Mouse (Mus musculus) intestine, embryonic 16.5 days (tissue): ENCODE measurements around the gene A830018L16Rik. TPM values are rescaled to one million over a fixed set of nuclear protein-coding genes. Genes with fewer than 3 reads are reported as not detected.

ENCODE experiments used
- ATAC-seq: fragments of 200-750 bp; cut with Nextera tagmentation; 2 replicates; pipeline ENCODE4 v1.8.0; 2017; ENCODE audit warnings: moderate TSS enrichment, moderate library complexity
- H3K27ac ChIP-seq: fragments of 300-500 bp; sonication (generic); 2 replicates; pipeline ENCODE4 v1.5.1; 2014; ENCODE audit warnings: mild to moderate bottlenecking, low read length
- H3K27me3 ChIP-seq: fragments of 300-500 bp; sonication (generic); replicated peaks from 2 replicates; pipeline ENCODE4 v1.6.1; 2014; ENCODE audit warnings: low read length, control low read depth, mixed read lengths; ENCODE audit not compliant: control insufficient read depth, insufficient read depth
- H3K36me3 ChIP-seq: fragments of 300-500 bp; sonication (generic); 2 replicates; pipeline ENCODE4 v1.6.1; 2014; ENCODE audit warnings: low read length, control low read depth; ENCODE audit not compliant: control insufficient read depth, insufficient read depth
- H3K4me1 ChIP-seq: fragments of 300-500 bp; sonication (generic); 2 replicates; pipeline ENCODE4 v1.6.1; 2014; ENCODE audit warnings: low read length, control low read depth, mixed read lengths; ENCODE audit not compliant: control insufficient read depth, insufficient read depth
- H3K4me2 ChIP-seq: fragments of 300-500 bp; sonication (generic); 2 replicates; pipeline ENCODE4 v1.6.1; 2014; ENCODE audit warnings: low read depth, low read length, control low read depth
- H3K4me3 ChIP-seq: fragments of 300-500 bp; sonication (generic); 2 replicates; pipeline ENCODE4 v1.5.1; 2014; ENCODE audit warnings: mild to moderate bottlenecking, low read length
- H3K9ac ChIP-seq: fragments of 300-500 bp; sonication (generic); 2 replicates; pipeline ENCODE4 v1.6.1; 2014; ENCODE audit warnings: low read depth, low read length
- H3K9me3 ChIP-seq: fragments of 300-500 bp; sonication (generic); 2 replicates; pipeline ENCODE4 v1.6.1; 2016; ENCODE audit warnings: low read length, control low read depth; ENCODE audit not compliant: control insufficient read depth
- WGBS: fragments of 180-500 bp; shearing (Covaris S2); extraction: QIAGEN DNeasy Blood & Tissue Kit; methylation state at CpG from one replicate; pipeline ENCODE4 v1.1.7; 2014; 5-methylcytosine and 5-hydroxymethylcytosine counted together
- polyA plus RNA-seq: library from polyadenylated mRNA; unstranded; fragments of >200 nt; fragmentation: Nextera tagmentation; extraction: Ambion mirVana; gene quantifications from 2 replicates; pipeline ENCODE4 v1.2.1, GENCODE M21; 2015

The A830018L16Rik gene
- polyA plus RNA-seq, 1 experiment from 2014 or later = 3.7 TPM

DNA sequence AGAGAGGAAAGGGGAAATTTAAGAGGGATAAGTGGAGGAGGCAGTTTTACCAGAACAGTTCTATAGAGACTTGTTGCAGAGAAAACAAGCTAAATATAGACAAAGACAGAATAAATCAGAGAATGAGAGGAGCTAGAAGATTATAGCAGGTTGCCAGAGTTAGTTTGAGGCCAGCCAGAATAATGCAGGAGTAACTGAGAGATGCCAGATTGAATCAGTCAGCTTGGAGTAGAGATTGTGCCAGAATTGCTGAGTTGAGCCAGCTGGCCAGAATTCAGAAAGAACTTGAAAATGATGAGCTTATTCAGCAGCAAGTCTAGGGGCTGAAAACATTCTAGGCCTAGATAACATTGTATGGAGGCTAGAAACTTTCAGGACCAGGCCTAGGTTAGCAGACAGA, 502.0 kb downstream of the A830018L16Rik start:
- H3K9ac ChIP-seq = no peak overlapping the region
- no peaks in the 10 kb centered on the region for H3K4me1 ChIP-seq
- no peak overlapping the region for H3K4me3 ChIP-seq
- H3K36me3 ChIP-seq = no peaks in the 10 kb centered on the region
- no peak overlapping the region for H3K4me2 ChIP-seq
- no peak overlapping the region for H3K27ac ChIP-seq
- H3K27me3 ChIP-seq = no peaks in the 10 kb centered on the region
- peaks cover 3% of the 10 kb centered on the region; the same call in 1 of the 2 replicates for H3K9me3 ChIP-seq
- no peak for ATAC-seq

DNA sequence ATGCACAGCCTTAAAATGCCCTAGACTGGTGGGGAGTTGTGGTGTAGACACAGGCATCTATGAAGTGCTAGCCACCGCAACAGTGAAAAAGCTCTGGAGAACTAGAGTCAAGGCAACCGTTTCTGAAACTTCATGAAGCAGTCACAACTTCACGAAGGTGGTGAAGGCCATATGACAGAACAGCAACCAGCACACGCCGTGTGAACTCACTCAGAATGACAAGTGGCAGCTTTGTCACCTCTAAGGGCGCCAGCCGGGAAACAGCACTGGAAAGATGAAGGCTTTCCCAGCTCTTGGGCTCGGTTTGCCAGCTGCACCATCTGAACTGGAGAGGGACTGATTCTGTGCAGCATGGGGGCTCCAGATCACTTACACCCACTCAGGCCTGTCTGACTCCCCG, 523.1 kb downstream of the A830018L16Rik start:
- 73% methylated on average over 9 of the region's 9 CpGs for WGBS
- Histone ChIP-seq H3K4me2 (no peak overlapping the region), H3K27ac (no peak overlapping the region), H3K9ac (no peak overlapping the region), H3K4me3 (no peak overlapping the region), H3K36me3 (no peaks in the 10 kb centered on the region), H3K9me3 (no peaks in the 10 kb centered on the region), H3K4me1 (no peaks in the 10 kb centered on the region), H3K27me3 (no peaks in the 10 kb centered on the region)
- no peak for ATAC-seq

DNA sequence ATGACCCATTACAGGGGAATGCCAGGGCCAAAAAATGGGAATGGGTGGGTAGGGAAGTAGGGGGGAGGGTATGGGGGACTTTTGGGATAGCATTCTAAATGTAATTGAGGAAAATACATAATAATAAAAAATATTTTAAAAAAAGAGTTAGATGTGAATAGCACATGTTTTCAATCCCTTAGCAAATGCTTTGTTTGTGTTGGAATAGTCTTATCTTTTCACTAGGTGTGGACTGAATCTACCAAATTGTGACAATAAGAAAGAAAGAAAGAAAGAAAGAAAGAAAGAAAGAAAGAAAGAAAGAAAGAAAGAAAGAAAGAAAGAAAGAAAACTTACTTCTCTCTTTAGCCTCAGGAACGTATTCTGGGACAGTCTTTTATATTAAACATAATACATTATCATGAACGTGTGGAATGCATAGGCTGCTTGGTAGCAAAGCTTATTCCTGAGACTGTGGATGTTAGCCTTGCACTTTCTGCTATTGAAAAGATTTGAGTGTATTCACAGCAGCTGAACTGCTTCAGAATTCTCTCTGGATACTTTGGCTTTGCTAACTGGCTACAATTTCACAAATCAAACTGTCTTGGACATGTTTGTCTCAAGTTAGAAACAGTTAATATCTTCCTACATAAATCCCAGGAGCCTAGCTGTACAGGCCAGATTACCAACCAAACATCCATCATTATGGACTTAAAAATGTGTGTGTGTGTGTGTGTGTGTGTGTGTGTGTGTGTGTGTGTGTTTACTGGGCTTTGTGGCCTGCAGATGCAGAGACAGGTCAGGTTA, 545.7 kb downstream of the A830018L16Rik start:
- Histone ChIP-seq H3K9ac (no peak overlapping the region), H3K9me3 (no peaks in the 10 kb centered on the region), H3K36me3 (no peaks in the 10 kb centered on the region), H3K4me3 (no peak overlapping the region), H3K27me3 (no peaks in the 10 kb centered on the region), H3K27ac (no peak overlapping the region; the same call in 1 of the 2 replicates), H3K4me1 (no peaks in the 10 kb centered on the region), H3K4me2 (no peak overlapping the region)
- peak; percentile 48; the same call in 1 of the 2 replicates for ATAC-seq
- WGBS = 64% methylated on average over 2 of the region's 2 CpGs

DNA sequence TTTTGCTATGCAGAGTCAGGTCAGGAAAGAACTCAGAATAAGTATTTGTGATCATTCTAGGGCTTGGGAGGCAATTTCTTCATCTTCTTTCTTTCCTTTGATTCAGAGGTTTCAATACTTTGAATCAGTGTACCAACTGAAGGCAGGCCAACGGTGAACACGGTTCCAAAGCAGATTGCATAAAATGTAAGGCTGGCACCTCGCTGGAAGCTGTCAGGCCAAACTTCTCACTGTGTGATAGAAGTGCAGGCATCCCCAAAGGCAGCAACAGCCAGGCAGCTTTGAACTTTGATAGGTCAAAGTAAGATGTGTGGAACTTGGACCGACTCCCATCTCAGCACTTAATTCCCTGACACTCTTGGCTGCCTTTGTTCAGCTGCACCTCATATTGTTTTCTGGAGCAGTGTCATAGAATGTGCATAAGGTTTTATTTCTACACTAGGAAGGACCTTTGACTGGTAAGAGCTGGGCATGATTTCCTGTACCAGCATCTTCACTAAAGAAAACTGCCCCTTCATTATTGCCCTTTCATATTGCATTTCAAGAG, 568.8 kb downstream of the A830018L16Rik start:
- no peaks in the 10 kb centered on the region for H3K36me3 ChIP-seq
- H3K4me1 ChIP-seq = no peaks in the 10 kb centered on the region
- H3K9me3 ChIP-seq = no peaks in the 10 kb centered on the region
- no peaks in the 10 kb centered on the region for H3K27me3 ChIP-seq
- H3K9ac ChIP-seq = no peak overlapping the region
- WGBS = 84% methylated on average over 4 of the region's 4 CpGs
- H3K4me3 ChIP-seq = no peak overlapping the region
- no peak overlapping the region for H3K27ac ChIP-seq
- H3K4me2 ChIP-seq = no peak overlapping the region
- ATAC-seq = no peak

DNA sequence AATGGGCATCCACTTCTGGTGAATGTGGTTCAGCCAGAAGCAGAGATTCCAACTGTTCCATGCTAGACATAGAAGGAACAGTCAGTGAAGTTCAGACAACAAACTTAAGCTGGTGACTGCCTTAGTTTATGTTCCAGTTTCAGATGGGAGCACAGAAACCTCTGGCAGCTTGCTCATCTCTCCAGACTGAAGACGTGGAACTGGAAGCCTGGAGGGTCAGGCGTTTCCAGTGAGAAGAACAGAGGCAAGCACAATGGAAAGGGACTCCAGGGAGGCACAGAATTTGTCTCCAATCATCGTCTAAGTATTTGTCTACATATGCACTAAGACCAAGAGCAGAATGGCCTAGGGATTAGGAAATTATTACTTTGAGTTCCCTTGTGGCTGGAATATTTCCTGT, 576.1 kb downstream of the A830018L16Rik start:
- WGBS = 60% methylated on average over 3 of the region's 3 CpGs
- no peak overlapping the region for H3K4me2 ChIP-seq
- H3K36me3 ChIP-seq = no peaks in the 10 kb centered on the region
- no peak overlapping the region for H3K27ac ChIP-seq
- no peaks in the 10 kb centered on the region for H3K27me3 ChIP-seq
- H3K4me3 ChIP-seq = no peak overlapping the region
- no peak for ATAC-seq
- H3K4me1 ChIP-seq = no peaks in the 10 kb centered on the region
- no peak overlapping the region for H3K9ac ChIP-seq
- no peaks in the 10 kb centered on the region for H3K9me3 ChIP-seq

DNA sequence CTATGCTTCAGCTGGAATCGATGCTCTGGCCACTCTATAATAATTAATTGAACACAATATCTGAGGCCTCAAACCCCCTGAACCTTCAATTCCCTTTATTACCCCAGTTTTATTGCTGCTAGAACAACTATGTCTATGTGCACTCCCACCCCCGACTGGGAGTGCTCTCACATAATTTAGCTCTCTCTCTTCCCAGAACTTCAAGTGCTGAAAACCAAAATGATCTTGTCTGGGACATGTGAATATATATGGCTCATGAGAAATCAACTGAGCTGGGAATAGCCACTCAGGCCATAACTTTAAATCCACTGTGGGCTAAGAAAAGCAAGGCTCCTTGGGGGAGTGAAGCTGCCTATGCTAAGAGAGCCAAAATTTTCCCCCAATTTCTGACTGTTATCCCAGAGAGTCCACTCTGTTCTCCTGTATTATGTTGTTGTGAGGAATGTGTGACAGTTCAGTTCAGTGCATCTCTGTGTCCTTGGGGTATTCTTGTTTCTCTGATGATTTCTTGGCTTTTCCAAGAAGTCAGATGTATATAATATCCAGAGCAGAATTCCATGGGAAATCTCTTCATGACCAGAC, 582.5 kb downstream of the A830018L16Rik start:
- Histone ChIP-seq H3K4me1 (no peaks in the 10 kb centered on the region), H3K27me3 (no peaks in the 10 kb centered on the region), H3K27ac (no peak overlapping the region), H3K4me2 (no peak overlapping the region), H3K4me3 (no peak overlapping the region), H3K9me3 (no peaks in the 10 kb centered on the region), H3K36me3 (no peaks in the 10 kb centered on the region), H3K9ac (no peak overlapping the region)
- peak; percentile 40; the same call in 1 of the 2 replicates for ATAC-seq
- 34% methylated on average over 2 of the region's 2 CpGs for WGBS

DNA sequence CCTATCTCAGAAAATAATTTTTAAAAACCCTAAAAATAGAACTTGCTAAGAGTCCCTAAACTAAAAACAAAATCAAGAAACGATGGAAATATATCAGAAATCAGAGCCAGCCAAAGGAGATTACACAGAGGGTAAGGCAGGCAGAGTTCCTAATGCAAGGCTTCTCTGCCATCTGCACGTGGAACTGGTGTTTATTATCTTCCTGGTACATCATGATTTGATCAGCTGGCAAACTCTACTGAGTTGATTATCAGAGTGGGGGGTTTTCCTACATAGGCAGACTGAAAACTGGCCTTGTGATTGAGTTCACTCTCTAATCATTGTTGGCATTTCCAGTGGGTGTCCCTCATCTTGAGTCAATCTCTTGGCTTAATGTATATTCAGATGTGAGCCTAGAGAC, 583.7 kb downstream of the A830018L16Rik start:
- no peak for ATAC-seq
- H3K27me3 ChIP-seq = no peaks in the 10 kb centered on the region

DNA sequence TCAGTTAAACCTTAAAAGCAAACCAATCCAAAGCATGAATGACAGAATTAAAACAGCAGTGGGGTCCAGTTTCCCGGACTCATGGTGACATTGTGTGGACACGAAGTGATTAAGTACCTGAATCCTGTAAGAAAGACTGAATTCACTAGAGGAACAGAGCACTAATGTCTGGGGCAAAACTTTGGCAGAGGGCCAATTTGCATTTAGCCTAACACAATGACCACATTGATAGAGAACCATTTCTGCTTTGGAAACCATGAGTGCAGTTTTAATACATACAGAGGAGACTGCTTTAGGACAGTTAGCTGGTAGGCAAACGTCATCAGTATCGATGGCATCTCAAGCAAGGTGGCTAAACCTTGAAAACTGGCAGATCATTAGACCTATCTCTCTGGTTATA, 586.7 kb downstream of the A830018L16Rik start:
- 56% methylated on average over 4 of the region's 4 CpGs for WGBS
- no peak overlapping the region for H3K27ac ChIP-seq
- H3K4me1 ChIP-seq = no peaks in the 10 kb centered on the region
- ATAC-seq = no peak
- no peaks in the 10 kb centered on the region for H3K27me3 ChIP-seq
- H3K9me3 ChIP-seq = no peaks in the 10 kb centered on the region
- H3K9ac ChIP-seq = no peak overlapping the region
- H3K4me3 ChIP-seq = no peak overlapping the region
- no peaks in the 10 kb centered on the region for H3K36me3 ChIP-seq
- H3K4me2 ChIP-seq = no peak overlapping the region

More for the DNA sequence above, 583.7 kb downstream of the A830018L16Rik start:
- Histone ChIP-seq H3K4me3 (no peak overlapping the region), H3K36me3 (no peaks in the 10 kb centered on the region), H3K4me1 (no peaks in the 10 kb centered on the region), H3K9ac (no peak overlapping the region), H3K27ac (no peak overlapping the region), H3K9me3 (no peaks in the 10 kb centered on the region), H3K4me2 (no peak overlapping the region)
- WGBS = 63% methylated on average over 2 of the region's 2 CpGs

DNA sequence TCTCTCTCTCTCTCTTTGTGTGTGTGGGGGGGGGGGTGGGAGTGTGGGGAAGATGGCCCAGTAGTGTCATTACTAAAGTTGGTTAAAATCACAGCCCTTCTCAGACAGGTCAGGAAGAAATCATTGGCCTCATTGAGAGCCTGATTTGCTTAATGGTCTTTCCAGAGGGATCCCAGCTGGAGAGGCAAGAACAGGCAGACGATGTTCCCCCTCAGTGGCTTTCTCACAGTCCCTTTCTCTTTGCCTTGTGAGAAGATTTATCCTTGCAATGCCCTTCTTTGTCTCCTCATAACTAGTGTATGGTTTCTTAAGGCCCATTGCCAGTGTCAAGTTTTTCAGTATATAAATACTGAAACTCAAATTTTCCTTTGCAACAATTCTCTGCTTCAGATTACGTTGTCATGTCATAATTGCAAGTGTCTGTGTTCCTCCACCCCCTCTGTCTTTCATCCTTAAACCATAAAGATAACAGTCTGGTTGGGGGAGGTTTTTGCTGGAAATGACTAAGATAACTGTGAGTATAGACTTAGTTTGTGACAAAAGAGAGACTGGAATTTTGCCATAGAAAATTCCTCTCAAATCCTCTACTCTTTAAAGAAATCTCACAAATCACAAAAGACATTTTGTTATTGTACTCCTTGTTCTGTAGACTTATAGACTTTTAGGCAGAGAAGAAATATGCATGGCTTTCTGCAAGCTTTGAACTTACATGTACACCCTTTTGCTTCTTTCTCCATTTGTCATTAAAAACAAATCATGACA, 595.1 kb downstream of the A830018L16Rik start:
- 12% methylated on average over 2 of the region's 2 CpGs for WGBS

More for the DNA sequence above, 595.1 kb downstream of the A830018L16Rik start:
- H3K27ac ChIP-seq = no peak overlapping the region; the same call in 1 of the 2 replicates
- H3K36me3 ChIP-seq = no peaks in the 10 kb centered on the region
- H3K4me3 ChIP-seq = no peak overlapping the region
- no peak overlapping the region for H3K9ac ChIP-seq
- H3K9me3 ChIP-seq = no peaks in the 10 kb centered on the region
- H3K4me1 ChIP-seq = no peaks in the 10 kb centered on the region
- no peak overlapping the region for H3K4me2 ChIP-seq
- H3K27me3 ChIP-seq = no peaks in the 10 kb centered on the region
- ATAC-seq = peak; percentile 66
